Mouse (Mus musculus) induced T-regulatory cell, adult 2 months (primary cell): ENCODE results near the gene Dgke.

Experiments used
- DNase-seq: peaks from one replicate; pipeline ENCODE4 v3.0.0-alpha.2; 2012; ENCODE audit warnings: low read depth

Gene Dgke

DNA sequence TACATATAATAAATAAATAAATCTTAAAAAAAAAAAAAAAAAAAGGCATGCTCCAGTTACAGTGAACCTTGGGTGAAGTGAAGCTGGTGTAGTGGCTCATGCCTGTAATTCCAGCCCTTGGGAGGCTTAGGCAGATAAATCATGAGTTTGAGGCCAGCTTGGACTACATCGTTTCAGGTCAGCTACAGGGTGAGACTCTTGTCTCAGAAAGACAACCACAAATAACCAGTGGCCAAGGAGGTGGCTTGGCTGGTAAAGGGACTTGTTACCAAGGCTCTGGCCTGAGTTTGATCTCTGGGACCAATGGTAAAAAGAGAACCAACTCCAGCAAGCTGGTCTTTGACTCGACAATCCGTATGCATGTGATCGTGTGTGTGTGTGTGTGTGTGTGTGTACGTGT, 64.6 kb downstream of the Dgke start:
- DNase-seq: no peak

DNA sequence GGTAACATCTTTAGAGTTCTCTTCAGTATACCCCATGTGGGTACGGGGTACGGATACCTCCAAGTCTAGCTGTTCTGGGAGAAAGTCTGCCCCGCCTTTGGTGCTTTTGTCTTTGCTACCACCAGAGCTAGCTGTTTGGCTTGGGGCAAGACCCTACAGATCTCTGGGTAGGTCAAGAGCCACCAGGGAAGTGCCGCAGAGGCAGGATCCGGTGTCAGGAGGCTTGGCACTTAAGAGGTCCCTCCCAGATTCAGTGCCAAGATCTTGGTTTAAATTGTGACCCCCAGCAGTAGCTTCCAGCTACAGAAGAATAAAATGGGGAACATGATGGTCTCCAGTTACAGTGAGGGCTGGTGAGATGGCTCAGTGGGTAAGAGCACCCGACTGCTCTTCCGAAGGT, 65.1 kb downstream of the Dgke start:
- DNase-seq: no peak

DNA sequence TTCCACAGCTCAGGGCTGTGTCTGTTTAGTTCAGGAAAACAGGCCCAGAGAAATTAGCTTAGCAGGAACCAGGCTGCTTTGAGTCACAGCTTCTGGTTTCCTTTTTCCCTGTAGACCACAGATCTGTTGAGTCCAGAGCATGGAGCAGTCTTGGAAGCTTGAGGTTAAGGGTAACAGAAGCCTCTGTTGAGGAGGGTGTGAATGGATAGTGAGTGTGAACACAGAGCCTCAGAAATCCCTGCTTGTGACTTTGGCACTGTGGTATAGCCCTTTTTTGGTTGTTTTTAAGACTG, 66.2 kb downstream of the Dgke start:
- DNase-seq: peak; percentile 47

DNA sequence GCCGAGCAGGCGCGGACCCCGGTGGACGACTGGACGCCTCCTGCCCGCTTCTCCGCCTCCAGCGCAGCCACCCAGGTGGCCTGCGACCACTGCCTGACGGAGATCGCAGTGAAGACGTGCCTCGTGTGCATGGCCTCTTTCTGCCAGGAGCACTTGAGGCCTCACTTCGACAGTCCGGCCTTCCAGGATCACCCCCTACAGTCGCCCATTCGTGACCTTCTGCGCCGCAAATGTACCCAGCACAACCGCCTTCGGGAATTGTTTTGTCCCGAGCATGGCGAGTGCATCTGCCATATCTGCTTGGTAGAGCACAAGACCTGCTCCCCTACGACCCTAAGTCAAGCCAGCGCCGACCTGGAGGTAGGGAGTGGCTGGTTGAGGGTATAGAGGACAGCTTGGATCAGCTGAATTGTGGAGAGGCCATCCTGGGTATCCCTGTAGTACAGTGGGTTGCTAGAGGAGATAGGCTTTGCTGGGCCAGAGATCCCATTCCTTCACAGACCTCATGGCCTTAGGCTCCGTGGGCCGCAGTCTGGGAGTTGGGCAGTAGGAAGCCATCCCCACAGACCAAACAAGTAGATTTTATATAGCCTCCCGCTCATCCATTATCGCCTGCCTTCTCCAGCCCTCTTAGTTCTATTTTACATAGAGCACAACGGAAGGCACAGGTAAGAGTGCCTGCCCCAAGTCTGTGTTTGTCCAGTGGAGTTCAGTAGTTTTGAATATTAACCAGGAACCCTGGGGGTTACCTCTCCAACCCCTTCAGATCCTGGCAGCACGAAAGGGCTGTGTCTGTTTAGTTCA, 66.7 kb downstream of the Dgke start:
- DNase-seq: peak; percentile 43

DNA sequence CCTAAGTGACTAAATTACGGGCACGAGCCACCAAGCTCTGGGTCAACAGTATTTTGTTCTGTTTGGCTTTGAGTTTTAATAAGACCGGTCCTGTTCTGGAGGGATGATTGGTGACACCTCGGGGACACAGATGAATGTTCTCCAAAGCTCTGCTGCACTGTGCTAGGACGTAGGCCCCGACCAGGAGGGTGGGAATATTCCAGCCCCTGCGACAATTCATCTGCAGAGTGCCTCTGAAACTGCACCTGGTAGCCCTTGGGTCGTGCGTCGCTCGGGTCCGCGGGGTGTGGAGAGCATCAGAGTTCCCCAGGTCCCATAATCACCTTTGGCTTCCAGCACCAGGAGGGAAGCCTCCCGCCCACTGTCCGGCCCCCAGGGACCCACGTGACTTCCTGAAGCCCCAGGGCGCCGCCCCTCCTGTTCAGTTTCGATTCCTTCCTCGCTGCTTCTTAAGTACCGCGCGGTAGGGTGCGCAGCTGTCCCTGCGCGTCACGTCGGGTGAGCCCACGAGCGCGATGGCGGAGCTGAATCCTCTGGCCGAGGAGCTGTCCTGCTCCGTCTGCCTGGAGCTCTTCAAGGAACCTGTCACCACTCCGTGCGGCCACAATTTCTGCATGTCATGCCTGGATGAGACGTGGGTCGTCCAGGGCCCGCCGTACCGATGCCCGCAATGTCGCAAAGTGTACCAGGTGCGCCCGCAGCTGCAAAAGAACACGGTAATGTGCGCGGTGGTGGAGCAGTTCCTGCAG, 67.5 kb downstream of the Dgke start, which contains the start of gene Trim25:
Gene Trim25 (plus strand): TSS at position 403 of the 749 bp plus-strand sequence.
- peak; percentile 98 for DNase-seq

DNA sequence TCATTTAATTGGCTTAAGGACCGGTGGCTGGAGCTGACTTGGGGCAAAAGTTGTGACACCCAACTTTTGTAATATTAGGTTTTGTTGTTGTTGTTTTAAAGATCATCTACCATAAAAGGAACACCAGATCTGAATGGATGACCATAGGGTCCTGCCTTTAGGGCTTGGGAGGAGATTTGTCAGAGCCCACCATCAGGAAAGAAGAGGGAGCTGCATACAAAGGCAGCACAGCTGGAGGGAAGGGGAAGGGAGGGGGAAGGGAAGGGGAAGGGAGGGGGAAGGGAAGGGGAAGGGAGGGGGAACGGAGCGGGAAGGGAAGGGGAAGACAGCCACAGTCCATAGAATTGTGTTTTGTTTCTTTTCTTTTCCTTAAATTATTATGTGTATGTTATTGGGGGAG, 68.2 kb downstream of the Dgke start:
- DNase-seq: no peak

DNA sequence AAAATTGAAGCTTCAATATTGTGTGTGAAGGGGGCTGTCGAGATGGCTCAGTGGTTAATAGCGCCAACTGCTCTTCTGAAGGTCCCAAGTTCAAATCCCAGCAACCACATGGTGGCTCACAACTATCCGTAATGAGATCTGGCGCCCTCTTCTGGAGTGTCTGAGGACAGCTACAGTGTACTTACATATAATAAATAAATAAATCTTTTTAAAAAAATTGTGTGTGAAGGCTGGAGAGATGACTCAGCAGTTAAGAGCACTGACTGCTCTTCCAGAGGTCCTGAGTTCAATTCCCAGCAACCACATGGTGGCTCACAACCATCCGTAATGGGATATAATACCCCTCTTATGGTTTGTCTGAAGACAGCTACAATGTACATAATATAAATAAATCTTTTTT, 69.3 kb downstream of the Dgke start:
- DNase-seq: peak; percentile 26

DNA sequence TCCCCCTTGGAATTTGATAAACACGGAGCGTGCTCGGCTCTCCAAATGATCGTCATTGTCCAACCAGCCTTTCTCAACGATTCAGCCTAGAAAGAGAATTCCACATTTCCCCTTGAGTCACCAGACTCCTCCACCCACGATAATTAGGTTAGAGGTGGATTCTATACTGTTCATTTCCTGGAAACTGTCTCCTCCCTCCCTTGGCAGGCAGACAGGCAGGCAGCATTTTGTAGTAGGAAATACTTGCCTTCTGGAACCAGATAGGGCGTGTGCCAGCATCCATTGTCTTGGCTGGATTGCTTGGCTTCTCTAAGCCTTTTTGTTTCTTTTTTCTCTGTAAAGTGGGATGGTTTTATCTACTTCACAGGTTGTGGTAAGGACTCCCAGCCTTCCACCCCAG, 70.2 kb downstream of the Dgke start:
- DNase-seq: no peak

DNA sequence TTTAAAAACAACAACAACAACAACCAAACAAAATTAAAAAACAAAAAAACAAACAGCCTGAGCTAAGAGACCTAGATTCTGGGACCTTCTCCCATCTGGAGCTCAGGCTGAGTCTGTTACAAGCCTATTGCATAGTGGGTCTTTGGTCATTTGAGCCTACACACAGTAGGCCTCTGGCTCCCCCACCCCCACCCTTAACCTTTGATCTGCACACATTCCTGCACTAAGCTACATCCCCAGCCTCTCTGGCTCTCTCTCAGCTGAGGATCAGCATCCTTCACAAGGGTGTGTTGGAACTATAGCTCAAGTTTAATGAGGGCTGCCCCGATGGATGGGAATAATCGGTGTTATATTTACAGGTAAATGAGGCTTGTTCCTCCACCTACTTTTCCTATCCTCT, 71.0 kb downstream of the Dgke start:
- DNase-seq: no peak

DNA sequence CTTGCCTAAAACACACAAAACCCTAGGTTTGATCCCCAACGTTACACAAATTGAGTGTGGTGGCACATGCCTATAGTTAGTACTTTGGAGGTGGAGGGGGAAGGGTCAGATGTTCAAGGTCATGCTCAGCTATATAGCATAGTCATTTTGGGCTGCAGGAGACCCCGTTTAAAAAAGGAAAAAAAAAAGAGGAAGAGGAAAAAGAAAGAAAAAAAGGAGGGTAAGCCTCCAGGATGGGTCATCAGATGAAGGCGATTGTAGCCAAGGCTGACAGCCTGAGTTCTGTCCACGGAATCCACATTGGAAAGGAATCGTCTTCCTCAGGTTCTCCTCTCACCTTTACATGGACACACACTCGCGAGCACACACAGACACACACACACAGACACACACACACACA, 72.2 kb downstream of the Dgke start:
- no peak for DNase-seq

DNA sequence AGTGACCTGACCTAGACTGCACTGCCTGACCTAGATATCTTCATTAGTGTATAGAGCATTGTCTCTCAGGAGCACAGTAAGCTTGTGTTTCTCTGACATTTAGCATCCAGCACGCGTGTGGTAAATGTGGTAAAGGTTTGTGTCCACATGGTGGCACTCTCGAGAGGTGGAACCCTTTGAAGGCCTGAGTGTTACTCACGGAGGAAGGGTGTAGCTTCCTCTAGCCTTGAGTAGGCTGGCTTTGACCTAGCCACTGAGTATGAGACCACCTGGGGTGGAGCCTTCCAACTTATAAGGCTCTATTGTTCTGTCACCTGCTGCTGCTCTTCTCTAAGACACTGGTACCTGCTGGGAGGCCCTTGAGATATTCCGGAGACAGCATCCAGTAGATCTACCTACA, 73.0 kb downstream of the Dgke start:
- peak; percentile 89 for DNase-seq

DNA sequence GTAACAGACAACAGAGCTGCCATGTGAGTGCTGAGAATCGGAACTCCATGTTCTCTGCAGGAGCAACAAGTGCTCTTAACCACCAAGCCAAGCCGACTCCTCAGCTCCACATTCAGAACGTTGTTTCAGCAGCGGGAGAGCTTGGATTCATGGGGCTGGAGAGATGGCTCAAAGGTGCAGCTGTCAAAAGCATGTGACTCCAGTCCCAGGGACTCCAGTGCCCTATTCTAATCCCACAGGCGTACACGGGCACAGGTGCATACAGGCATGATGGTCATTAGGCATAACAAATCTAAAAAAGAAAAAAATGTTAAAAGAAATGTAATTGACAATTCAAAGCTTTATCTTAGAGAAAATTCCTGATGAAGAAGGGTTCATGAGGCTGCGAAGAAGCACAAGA, 73.5 kb downstream of the Dgke start:
- no peak for DNase-seq

DNA sequence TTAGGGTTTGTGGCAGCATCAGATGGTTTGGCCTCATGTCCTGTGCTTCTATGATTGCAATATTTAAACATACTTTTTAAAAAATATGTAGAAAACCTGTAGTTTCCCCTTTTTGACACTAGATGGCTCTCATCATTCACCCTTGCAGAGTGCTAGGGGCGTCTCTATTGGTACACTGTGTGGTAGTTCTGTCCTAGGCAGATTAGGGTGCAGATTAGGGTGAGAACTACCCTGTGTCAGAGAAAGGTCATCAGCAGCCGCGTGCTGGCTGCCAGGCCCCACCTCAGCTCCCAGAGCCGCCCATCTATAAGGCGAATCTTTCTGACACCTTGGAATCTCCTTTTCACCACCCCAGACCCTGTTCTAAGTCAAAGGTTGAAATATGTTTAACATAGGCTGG, 77.1 kb downstream of the Dgke start:
- DNase-seq: peak; percentile 80

DNA sequence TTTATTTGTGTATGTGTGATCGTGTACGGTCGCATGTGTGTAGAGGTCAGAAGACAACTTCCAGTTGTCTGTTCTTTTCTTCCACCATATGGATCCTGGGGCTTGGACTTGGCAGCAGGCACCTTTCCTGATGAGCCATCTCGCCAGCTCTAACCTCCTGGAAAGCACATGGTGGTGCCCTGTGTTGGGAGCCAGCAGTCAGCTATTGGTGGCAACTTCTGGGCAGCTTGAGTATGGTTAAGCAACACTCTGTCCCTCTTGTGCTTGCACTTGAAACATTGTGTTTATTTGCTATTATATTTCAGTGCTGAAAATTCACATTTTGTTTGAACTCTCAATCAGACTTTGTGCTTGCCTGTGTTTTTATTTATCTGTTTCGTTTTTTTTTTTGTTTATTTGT, 77.7 kb downstream of the Dgke start:
- no peak for DNase-seq

DNA sequence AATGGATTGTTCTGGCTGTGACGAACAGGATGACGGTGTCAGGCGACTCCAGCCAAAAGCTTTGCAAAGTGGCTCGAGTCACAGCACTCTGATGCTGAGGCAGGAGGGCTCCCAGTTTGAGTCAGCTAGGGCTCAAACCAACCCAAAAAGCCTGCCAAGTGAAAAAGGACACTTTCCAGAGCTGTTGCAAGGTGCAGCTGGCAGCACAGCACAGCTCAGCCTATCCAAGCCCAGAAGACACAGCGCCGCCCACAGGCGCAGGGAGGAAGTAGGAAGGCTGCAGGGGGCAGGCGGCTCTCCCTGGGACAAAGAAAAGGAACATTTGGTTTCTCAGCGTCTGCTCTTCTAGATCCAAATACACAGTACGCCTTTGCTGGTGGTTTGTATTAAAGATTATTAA, 80.0 kb downstream of the Dgke start:
- no peak for DNase-seq
